Mouse (Mus musculus): ENCODE data around the gene Glis1.

Glis1 gene

DNA sequence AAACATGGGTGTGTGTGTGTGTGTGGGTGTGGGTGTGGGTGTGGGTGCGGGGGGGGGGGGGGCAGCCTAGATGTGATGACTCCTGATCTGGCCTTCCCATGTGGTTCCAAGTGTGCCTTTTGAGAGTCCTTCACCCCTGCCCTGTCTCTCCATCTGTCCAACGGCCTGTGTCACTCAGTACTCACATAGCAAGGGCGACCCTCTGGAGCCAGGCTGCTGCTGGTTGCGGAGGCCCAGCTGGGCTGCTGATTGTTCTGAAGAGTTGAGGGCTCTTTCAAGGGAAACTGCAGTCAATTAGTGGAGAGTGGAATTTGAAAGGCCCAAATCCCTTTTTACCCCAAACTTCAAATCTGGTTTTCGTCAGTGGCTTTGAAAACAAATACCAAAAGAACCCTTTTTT is 86.4 kb downstream of the Glis1 start:
- DNase-seq = no peak

DNA sequence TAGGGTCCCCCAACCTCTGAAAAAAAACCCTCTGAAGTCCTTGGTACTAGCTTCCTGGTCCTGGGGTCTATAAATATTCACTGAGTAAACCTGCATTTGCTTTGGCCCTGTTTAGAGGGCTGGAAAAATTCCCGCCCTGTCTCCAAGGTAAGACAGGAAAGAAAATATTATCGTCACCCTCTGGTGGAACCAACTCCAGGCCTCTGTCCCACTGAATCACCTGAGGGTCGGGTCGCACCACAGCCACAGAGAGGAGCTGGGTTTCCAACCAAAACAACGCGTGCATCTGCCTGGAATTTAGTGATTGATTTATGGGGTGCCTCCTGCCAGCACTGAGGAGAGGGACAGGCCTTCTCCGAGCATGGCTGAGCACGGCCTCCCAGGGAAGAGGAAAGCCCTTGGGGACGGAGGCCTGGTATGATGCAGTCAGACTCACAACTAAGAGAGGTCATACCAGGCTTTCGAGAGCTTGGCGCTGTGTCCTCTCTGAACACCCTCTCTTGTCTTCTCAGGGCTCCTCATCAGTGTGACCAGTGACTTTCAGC is 89.3 kb downstream of the Glis1 start:
- DNase-seq = peak; percentile 58

DNA sequence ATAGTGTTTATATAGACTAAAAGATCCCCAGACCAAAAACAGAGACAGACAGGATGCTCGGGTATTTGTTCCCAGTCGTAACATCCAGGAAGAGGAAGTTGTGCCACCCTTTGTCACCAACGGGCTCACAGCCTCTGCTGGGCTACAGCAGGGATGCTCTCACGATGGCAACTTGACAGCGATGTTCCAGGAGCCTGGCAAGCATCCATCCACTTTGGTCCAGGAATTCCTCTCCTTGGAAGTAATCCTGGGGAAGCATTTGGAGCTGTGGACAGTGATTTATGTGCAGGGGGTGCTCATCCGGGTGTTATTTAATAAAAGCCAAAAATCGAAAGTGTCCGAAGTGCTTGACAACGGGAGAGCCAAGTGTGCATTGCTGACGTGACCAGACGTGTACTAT is 100.7 kb downstream of the Glis1 start:
- DNase-seq = peak; percentile 43

DNA sequence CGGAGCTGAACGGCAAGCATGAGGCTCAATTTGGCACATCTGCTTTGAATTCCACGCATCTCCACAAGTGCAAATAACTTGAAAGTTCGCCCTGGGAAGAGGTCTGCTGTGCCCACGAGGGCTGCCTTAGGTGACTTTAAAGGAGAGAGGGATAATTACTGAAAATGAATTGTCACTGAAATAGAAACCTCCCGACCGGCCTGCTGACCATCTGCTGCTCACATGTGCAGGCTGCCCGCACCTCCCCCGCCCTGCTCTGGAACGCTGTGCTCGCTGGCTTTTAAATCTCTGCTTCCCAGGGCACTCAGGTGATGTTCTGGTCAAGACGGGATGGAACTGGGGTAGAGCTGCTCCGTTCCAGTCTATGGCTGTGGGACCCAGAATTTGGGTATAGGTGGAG is 103.7 kb downstream of the Glis1 start:
- DNase-seq = no peak

DNA sequence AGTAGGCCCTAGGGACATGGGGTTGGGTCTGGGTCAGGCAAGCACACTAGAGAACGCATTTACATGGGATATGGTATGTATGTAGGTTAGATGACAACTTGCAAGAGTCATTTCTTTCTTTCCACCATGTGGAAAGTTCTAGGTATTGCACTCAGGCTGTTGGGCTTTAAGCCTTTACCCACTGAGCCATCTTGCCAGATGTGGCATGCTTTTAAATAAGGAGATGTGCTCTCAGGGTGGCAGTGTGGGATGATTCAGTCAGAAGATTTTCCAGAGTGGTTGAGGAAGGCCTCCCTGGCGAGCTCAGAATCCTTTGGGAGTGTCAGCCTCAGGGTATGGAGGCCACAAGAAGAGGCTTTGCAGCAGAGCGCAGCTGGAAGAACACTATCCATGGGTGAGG is 104.2 kb downstream of the Glis1 start:
- no peak for DNase-seq

DNA sequence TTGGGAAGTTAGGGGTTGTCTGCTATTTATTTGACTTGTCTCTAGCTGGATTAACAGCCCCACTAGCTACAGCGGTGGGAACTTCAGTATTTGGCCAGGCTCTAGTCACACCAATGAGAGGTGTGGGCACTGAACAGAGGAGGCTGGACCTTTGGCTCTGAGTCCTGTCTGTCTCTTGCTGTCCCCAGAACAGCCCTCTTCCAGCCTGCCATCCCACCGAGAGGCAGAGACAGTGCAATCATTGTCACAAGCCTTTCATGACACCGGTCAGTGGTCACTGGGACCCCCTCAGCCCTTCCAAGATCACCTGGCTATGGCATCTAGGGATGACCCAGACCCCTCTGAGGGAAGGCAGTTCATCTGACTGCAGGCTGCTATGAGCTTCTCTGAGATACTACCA is 104.6 kb downstream of the Glis1 start:
- DNase-seq = no peak

DNA sequence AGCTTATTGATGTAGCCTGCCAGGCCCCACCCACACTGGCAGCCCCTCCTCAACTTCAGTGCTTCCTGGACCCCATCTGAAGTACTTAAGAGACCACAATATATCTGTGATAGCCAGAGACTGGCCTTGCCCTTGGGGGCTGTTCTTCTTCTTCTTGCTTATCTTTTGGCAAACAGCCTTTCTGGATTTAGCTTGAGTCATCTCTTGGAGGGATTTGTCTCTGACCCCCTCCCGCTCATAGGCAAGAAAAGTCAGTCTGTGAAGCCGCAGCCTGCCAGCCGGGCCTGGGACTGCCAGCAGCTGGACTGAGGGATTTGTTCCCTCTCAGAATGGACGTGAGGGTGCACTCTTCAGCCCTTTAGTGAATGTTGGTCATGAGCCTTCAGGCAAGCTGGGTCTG is 107.4 kb downstream of the Glis1 start:
- no peak for DNase-seq

DNA sequence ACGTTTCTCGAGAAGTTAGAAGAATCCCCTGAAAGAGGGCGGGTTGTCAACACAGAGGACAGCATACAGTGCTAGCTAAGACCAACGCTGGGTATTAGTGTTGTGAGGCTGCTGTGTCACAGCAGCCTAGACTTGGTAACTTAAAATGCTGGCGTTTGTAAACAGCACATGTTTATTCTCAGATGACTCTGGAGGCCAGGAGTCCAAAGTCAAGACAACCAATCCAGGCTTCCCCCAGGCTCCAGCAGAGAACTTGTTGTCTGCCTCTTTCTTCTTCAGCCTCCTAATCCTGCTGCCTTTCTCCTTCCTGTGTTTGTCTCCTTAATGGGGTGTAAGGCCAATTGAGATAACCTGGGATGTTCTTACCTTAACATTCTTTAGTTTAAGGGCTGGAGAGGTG is 110.5 kb downstream of the Glis1 start:
- DNase-seq = peak; percentile 47

DNA sequence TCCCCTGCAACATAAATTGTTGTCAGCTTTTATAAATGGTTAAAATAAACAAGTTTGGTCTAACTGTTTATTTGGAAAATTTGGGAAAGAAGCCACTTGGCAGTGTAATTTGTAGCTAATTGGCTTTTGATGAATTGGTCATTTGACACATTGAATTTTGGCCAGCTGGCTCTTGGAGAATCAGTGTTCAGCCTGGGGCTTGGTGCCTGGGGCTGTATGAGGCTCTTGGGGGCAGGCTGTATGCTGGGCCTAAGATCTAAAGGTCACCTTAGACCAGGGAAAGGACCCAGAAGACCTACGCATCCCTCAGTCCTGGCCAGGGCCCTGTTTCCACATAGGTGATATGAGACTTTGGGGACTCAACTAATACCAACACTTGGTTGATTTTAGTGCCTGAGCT is 111.3 kb downstream of the Glis1 start:
- peak; percentile 48 for DNase-seq

DNA sequence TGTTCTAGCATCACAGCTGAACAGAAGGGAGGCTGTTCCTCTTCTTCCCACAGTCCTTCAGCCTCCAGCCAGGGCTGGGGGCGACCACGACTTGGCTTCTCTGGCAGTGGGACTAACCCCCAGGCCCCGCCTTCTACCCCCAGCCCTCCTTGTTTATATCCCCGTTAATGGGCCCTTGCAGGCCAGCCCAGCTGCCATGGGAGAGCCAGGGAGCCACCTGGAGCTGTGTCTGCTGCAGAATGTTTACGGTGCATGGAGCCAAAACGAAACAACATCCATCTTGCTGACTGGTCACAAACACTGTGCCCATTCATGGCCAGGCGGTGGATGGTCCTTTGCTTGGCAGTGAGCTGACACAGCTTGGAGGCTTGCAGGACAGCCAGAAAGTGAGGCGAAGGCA is 112.1 kb downstream of the Glis1 start:
- DNase-seq = no peak

DNA sequence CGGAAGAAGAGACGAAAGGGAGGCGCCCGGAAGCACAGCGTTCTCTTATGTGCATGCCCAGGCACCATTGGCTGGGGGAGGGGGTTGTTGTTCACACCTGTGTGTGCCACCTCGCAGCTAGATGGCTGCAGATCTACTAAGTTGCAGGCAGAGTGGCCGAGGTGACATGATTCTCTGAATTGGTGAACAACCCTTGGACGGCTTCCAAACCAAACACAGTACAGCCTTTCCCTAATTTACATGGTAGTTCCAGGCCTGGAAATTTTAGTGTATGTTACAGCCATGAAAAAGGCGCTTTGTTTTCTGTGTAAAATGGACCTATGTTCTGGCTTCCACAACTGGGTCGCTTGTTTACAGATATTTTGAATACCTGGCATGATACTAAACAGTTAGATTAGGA is 115.7 kb downstream of the Glis1 start:
- no peak for DNase-seq

DNA sequence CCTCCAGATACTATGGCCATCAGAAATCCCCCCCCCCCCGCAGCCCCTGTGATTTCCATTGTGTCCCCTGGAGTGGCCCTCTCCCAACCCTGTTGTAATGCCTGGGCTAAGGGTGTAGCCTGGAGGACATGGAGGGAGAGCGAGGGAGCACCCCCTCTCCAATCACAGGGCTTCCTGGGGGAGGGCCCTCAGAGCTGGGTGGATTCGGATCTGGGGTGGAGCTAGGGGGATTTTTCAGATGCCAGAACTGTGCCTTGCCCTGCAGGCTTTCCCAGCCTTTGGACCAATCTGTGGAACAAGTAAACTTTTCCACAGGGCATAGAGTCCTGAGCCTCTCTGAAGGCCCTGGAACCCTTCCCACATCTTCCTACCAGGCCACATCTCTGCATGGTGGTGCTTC is 116.2 kb downstream of the Glis1 start:
- DNase-seq = no peak

DNA sequence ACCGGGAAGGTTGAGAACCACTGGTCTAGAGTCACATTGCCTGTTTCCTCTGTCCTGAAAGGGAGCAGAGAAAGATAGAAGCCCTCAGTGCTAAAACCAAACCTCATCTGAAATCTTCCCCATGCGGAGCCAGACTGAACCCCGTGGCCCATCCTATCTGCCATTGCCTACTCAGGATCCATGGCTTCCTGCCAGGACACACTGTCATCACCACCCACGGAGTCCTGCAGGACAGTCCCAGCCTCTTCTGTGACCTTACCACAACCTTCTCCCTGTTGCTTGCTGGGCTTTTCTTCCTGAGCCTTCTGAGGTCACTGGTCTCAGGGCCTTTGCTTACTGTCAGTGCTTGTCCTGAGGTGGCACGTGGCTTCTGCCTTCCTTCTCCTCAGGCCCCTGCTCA is 118.3 kb downstream of the Glis1 start:
- peak; percentile 37 for DNase-seq

DNA sequence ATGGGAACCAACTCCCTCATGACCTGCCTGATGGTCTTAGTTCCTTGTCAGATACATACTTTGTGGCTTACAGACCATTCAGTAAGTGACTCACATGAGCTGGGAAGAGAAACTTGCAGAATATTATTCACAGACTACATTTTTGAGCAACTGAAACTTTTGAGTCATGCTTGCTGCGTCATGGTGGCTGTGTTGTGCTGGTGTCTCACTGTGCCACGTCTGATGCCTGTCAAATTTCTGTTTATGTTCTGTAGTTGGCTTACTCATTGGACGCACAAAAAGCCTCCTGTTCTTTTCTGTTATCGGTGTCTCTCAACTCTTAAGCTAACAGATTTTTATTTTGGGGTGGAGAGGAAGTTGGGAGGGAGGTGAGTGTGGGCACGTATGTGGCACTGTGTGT is 119.4 kb downstream of the Glis1 start:
- no peak for DNase-seq

DNA sequence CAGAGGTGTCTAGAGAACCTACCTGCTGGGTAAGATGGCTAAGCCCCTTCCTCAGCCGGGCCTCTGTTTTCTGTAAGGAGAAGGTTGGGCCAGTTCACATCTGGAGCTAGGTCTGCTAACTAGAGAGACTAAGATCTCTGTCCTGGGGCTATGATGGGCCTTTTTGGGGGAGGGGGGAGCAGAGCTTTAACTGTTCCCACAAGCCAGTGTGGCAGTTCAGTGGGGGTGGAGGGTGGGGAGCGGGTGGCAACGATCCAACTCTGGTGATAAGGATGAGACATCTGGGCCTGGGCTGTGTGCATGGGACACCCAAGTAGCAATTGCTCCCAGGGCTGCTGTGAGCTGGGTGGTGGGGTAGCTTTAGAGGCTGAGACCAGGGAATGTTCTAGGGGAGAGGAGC is 124.4 kb downstream of the Glis1 start:
- DNase-seq = no peak

DNA sequence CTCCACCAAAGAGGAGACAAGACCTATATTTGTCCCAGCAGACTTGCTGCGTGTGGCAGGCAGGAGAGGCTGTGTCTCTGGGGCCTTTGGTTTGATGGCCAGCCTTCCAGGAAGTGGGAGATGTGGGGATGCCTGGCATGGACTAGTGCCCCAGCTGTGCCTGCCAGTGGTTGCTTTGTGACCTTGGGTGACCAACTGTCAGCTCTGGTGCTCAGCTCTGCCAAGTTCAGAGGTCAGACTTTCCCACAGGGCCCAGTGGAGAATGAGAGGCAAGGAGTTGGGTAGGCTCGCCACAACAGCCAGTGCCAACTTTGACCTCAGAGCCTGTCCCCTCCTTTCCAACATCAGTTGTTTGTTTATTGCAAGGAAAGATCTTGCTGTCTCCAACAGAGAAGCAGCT is 126.7 kb downstream of the Glis1 start:
- peak; percentile 22 for DNase-seq

DNA sequence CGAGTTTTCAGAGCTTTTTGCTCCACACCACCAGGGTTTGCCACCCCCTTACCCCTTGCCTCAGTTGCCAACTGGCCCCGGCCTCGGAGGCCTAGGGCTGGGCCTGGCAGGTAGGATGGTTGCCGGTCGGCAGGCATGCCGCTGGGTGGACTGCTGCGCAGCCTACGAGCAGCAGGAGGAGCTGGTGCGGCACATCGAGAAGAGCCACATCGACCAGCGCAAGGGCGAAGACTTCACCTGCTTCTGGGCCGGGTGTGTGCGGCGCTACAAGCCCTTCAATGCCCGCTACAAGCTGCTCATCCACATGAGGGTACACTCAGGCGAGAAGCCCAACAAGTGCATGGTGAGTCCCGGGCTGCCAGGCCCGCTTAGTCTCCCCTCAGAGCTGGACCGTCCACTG is 133.8 kb downstream of the Glis1 start:
- no peak for DNase-seq

DNA sequence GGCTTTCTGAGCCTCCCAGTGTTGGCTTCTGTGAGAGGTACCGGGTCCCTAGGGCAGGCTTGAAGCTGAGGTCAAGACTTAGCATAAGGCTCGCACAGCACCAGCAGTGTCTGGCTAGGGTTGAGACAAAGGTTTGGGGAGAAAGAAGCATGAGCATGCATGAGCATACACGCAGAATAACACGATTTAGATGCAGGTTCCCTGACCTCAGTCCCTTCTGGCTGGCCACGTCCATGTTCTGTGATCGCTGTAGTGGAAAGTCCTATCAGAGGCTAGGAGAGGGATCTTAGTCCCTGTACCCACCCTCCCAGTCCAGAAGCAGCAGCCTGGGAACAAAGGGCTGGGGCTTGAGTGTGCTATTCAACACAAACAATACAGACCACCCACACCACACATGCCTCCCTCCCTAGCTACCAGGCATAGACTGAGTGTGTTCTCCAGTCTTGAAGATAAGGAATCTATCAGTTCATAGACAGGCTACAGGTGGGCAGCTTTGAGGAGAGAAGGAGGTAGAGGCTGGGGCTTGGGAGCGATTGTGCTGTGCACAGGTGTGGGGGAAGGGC is 134.6 kb downstream of the Glis1 start:
- no peak for DNase-seq

DNA sequence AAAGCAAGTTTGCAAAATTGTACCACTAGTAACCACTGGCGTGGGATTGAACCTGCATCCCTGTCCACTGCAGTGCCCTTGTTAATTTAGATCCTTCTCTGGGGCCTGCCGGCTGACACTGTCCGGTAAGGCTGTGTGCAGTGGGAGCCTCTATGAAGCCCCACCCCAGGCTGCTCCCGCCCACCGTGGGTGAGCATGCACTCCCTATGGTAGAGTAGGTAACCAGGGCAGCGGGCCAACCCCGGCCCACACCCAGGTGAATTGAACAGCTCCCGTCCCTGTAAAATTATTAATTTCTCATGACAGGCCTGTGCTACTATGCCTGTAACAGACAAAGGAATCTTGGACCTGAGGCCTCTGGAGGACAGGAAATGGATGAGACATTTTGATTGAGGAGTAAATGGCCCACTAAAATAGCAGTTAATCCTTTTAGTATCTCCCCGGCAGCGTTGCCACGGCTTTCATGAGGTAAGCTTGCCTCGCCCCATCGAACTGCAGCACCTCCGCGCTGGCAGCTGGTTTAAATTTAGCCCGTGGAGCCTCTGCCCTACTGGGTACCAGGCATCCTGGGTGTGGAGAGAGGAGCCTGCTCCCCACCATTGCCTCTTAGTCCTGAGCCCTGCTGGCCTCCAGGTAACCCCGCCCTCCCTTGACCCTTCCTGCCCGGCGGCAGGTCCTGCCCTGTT is 136.1 kb downstream of the Glis1 start:
- peak; percentile 13 for DNase-seq

DNA sequence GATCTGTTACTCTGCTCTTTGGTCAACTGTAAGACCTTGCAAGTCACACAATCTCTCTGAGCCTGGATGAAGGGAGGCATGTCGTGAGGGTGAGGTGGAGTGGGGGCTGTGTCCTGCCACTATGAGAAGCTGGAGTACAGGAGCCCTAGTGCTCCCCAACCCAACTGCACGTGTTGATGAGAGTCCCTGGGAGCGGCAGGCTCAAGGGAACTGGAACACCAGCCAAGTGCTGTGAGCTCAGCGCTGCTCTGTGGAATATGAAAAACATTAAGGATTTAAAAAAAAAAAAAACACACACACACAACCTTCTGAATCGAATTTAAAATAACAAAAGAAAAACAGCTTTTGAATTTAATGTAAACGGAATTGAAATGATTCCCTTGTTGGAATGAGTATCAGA is 141.4 kb downstream of the Glis1 start:
- DNase-seq = no peak

DNA sequence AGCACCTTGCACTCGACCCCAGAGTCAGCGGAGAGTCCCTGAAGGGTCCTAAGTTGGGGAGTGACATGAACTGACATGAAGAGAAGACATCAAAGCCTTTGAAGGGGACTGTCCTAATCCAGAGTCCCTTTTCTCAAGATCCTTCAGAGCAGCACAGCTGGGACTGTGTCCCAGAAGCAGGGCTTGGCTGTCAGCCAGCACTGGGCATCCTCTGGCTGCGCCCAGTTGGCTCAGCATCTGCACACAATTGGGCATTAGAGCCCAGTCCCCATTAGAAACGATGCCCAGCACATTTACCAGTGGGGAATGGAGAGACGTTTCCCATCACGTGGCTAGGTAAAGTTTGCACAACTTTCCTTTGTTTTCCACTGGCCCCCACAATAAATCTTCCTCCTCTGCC is 142.4 kb downstream of the Glis1 start:
- DNase-seq = no peak

DNA sequence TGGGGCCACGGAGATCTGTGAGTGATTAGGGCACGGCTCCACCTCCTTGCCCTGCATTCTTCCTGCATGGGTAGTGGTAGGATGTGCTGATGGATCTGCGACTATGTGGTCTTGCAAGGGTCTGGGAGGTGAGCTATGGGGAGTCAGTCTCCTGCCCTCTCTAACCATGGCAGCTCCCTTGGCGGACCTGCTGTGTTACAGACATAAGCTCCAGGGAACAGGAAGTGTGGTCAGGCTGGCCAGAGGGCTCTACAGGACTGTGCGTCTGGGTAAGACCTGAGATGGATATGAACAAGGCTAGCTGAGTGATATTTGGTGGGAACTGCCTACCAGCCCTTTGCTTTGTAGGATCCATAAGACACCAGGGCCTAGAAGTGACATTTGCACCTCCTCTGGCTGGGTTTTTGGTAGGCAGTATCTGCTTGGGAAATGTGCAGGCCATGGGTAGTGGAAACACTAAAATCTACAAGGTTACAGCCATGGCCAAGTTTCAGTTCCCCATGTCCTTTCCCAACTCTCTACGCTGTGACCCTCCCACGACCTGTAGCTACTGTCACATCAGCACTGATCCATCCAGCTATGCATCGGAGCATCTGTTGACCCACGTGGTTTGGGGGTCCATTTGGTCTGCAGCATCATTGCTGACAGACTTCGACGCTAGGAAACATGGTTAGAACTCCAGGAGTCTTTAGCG is 142.9 kb downstream of the Glis1 start:
- DNase-seq = no peak

DNA sequence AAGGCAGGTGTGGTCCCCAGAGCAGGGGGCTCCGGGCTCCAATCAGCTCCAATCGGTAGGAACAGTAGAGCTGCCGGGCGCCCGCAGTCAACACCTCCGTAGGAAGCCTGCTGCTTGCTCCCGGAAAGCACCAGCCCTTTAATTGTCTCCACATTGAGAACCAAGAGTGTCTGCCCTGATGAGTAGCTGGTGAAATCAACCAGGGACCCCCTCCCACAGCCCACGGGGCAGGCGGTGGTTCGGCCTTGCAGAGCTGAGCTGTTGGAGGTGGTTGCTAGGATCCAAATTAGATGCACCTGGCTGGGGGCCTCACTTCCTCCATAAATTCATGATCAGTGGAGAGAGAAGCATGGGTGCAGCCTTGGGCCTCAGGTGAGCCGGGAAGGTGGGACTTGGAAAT is 146.5 kb downstream of the Glis1 start:
- DNase-seq = no peak

DNA sequence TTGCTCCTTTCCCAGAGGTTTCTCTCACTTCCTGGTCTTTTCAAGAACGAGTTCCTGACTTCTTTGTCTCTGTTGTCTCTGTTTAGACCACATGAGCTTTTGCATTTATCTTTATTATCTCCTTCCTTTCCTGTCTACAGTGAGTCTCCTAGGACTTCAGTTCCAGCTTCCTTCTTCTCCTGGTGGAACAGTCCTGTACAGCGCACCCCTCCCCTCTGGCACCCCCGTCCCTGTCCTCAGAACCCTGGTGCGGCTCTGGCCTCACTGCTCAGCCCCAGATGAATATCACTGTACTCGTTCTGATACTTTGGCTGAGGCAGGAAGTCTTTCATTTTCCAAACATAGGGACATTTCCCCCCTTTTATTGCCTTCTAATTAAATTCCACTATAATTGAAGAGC is 152.0 kb downstream of the Glis1 start:
- DNase-seq = no peak
